Mouse (Mus musculus) cerebellum, adult 2 months (tissue): Measurements from ENCODE around the gene Flywch2. TPM values are rescaled to one million over a fixed set of nuclear protein-coding genes. Genes with fewer than 3 reads are reported as not detected.
A peak's percentile ranks its signal among the peaks of the same experiment; 100 is the strongest.

Experiments used
- DNase-seq, 2 experiments: peaks; one replicate each; pipeline ENCODE4 v3.0.0; 2021
- H3K27ac ChIP-seq: fragments of 200-500 bp; 2 replicates; pipeline ENCODE4 v1.5.1; 2012; ENCODE audit warnings: low read length, control low read depth, inconsistent platforms; ENCODE audit not compliant: insufficient read depth
- H3K27me3 ChIP-seq: fragments of 200-500 bp; 2 replicates; pipeline ENCODE4 v1.6.1; 2012; ENCODE audit warnings: inconsistent platforms, mild to moderate bottlenecking, low read length, moderate library complexity; ENCODE audit not compliant: control insufficient read depth, insufficient read depth
- H3K4me1 ChIP-seq: fragments of 200-500 bp; 2 replicates; pipeline ENCODE4 v1.6.1; 2011; ENCODE audit warnings: low read length; ENCODE audit not compliant: control insufficient read depth, insufficient read depth
- H3K4me3 ChIP-seq: fragments of 200-500 bp; replicated peaks from 2 replicates; pipeline ENCODE3; 2011; ENCODE audit warnings: mild to moderate bottlenecking, low read depth, low read length, control low read depth; ENCODE audit not compliant: insufficient read depth
- CTCF ChIP-seq: fragments of 200-500 bp; IDR thresholded peaks from 2 replicates; pipeline ENCODE4 v1.5.1; 2011; ENCODE audit warnings: low read depth, mild to moderate bottlenecking, control low read depth, low read length, moderate library complexity, borderline replicate concordance; ENCODE audit not compliant: insufficient read depth
- POLR2A ChIP-seq: fragments of 200-500 bp; IDR thresholded peaks from 2 replicates; pipeline ENCODE4 v1.6.1; 2011; ENCODE audit warnings: low read length, control low read depth, borderline replicate concordance; ENCODE audit not compliant: insufficient read depth
- WGBS: fragments of 180-500 bp; shearing (Covaris S2); methylation state at CpG from one replicate; pipeline ENCODE4 v1.1.7; 2018; 5-methylcytosine and 5-hydroxymethylcytosine counted together
- polyA plus RNA-seq: library from polyadenylated mRNA; depleted of rRNA; stranded (reverse); fragments of >200 nt; gene quantifications from 2 replicates; pipeline ENCODE4 v1.2.3, GENCODE M21; 2012

Flywch2 gene
- polyA plus RNA-seq, 1 experiment, result 54.8 TPM

DNA sequence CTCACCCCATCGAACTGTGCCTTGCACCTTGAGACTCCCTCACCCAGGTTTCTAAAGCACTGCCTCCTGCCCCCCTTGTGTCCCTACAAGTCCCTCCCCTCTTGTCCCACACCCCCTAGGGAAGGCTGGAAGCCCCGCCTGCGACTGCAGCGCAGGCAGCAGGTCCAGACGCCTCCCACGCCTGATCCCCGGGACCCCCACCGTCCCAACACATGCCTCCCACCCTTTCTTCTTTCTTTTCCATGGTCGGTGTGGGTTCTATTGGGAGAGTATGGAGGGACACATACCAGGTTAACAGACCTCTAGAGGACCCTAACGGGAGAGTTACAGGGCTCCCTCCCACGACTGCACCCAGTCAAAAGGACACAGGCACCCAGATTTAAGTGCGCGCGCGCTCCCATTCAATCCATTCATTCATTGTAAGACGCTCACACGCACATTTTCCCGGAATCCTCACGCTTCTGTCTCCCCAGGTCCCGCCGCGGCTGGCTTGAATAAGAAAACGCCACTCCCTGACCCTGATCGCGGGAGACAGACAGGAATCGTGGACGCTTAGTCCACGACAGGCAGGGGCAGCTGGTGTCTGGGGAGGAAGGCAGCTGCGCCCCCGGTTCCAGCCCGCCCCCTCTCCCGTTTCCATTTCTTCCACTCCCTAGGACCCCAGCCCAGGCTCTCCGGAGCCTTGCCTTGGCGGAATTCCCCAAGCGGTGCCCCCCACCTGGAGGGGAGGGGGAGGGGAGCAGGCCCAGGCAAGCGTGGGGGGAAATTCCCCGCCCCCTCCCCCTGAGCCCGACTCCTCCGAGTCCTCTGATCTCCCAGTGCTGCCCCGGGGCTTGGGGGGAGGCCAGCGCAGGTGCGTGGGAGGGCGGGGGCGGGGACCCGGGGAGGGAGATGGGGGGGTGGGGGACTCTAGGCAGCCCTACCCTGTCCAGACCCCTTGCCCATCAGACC, 40.3 kb downstream of the Flywch2 start, which contains the start of gene Kremen2:
Gene Kremen2, minus strand, starts transcription at position 533 of the 951 bp plus-strand sequence.
- 0 out of 2 replicates have a peak, but pooled peaks cover 16% of the 10 kb centered on the region for H3K4me1 ChIP-seq
- DNase-seq, result no peak
- TF ChIP-seq POLR2A (no peak), CTCF (no peak)
- 1% methylated on average over 42 of the region's 45 CpGs for WGBS
- no peaks in the 10 kb centered on the region; the same call in 1 of the 2 replicates for H3K27me3 ChIP-seq
- peak within 1 kb of the TSS; percentile 25 for H3K4me3 ChIP-seq
- no peak within 1 kb of the TSS for H3K27ac ChIP-seq

- H3K27ac ChIP-seq, result no peak overlapping the region
- TF ChIP-seq POLR2A (no peak), CTCF (no peak)
- DNase-seq, result no peak
- no peak overlapping the region for H3K4me3 ChIP-seq
- no peaks in the 10 kb centered on the region; the same call in 1 of the 2 replicates for H3K27me3 ChIP-seq
- H3K4me1 ChIP-seq, result 0 out of 2 replicates have a peak, but pooled peaks cover 12% of the 10 kb centered on the region
- WGBS, result 13% methylated on average over 14 of the region's 14 CpGs
Observed at GRCm38 (mm10) chr17:23744651-23745050, 41.2 kb downstream of the Flywch2 start.

DNA sequence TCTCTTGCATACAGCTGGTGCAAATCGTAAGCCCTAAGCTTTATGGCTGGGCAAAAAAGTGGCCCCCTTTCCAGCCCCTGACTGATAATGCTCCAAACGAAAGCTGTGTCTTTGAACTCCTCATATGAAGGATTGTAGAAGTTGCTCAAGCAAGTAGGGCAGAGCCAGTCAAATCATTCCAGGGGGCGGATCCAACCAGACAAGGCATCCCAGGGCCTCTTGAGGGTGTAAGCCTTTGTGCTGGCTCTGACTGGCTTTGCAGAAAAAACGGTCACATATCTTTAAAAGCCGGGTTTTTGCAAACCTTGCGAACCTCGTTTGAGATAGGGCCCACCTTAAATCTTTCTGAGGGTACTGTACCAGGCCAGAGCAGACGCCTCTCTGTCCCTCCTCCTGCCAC, 41.8 kb downstream of the Flywch2 start:
- no peak overlapping the region for H3K4me3 ChIP-seq
- 72% methylated on average over 8 of the region's 8 CpGs for WGBS
- H3K4me1 ChIP-seq, result 0 out of 2 replicates have a peak, but pooled peaks cover 6% of the 10 kb centered on the region
- H3K27ac ChIP-seq, result no peak overlapping the region
- H3K27me3 ChIP-seq, result no peaks in the 10 kb centered on the region; the same call in 1 of the 2 replicates
- TF ChIP-seq CTCF (no peak), POLR2A (no peak)
- DNase-seq, result no peak

GRCm38 (mm10) chr17:23742941-23743340, 42.9 kb downstream of the Flywch2 start:
- H3K27ac ChIP-seq, result no peak overlapping the region
- no peak overlapping the region for H3K4me3 ChIP-seq
- DNase-seq, result no peak
- TF ChIP-seq CTCF, result no peak
- TF ChIP-seq POLR2A, result no peak
- 69% methylated on average over 12 of the region's 12 CpGs for WGBS
- H3K27me3 ChIP-seq, result no peaks in the 10 kb centered on the region; the same call in 1 of the 2 replicates
- H3K4me1 ChIP-seq, result peaks cover 8% of the 10 kb centered on the region; the same call in 1 of the 2 replicates

DNA sequence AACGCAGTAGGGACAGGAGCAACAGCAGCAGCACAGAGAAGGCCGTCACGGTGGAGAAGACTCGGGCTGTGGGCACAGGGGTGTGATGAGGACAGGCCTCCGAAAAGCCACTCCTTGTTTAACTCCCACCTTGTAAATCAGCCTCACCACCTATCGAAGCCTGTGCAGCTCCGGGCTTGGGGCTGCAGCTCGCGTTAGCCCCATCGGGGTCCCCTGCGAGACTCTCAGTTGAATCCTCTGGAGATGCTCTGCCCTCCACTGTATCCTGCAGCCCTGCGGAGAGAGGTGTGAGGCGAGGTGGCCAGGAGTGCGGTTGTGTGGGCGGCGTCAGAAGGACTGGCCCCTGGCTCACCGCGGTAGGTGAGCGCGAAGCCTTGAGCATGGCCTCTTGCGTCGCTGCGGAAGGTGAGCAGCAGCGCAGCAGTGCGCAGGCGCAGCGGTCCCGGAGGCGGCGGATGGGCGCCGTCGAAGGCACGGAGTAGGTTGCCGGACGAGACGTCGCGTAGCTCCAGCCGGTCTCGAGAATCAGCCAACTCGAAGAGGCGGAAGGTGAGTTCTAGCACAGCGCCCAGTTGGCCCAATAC, 43.6 kb downstream of the Flywch2 start:
- Histone ChIP-seq H3K4me1 (peaks cover 9% of the 10 kb centered on the region; the same call in 1 of the 2 replicates), H3K27ac (no peak overlapping the region), H3K4me3 (no peak overlapping the region), H3K27me3 (no peaks in the 10 kb centered on the region; the same call in 1 of the 2 replicates)
- no peak for DNase-seq
- TF ChIP-seq CTCF, result no peak
- WGBS, result 8% methylated on average over 44 of the region's 44 CpGs

DNA sequence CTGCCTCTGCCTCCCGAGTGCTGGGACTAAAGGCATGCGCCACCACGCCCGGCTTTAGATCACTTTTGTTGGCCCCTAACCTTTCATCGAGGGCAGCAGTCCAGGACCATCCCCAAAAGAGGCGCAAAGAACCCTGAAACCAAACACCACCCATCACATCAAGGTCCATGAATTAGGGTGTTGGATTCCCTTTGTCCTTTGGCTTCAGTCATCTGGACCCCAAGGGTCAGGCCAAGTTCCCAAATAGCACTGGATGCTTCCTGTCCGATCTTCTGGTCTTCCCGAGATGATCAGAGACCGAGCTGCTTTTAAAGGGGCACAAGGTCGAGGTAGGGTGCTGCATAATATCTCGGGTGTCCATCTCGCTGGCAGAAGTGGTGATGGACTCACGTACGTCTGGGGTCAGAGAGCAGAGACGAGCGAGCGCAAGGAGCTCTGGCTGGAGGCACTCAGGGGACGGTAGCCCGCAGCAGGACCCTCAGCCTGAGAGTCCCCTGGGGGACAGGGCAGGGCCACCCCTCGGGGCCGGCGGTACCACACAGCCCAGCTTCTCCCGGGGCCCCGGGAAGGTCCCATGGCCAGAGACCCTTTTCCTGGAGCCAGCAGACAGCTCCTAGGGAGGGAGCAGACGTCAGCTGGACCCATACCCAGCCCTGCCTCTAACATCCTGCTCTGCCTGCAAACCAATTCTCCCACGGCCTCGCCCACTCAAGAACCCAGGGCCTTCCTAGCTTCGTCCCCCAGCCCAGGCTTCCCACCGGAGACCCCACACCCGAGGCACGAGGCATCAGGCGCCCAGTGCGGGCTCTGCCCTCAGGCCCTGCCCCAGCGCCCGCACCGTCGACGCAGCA, 44.3 kb downstream of the Flywch2 start:
- TF ChIP-seq CTCF (no peak), POLR2A (no peak)
- H3K4me1 ChIP-seq, result peaks cover 9% of the 10 kb centered on the region; the same call in 1 of the 2 replicates
- H3K4me3 ChIP-seq, result no peak overlapping the region
- H3K27me3 ChIP-seq, result no peaks in the 10 kb centered on the region; the same call in 1 of the 2 replicates
- no peak for DNase-seq
- H3K27ac ChIP-seq, result no peak overlapping the region
- 50% methylated on average over 38 of the region's 38 CpGs for WGBS

- H3K27me3 ChIP-seq, result no peaks in the 10 kb centered on the region; the same call in 1 of the 2 replicates
- peak within 1 kb of the TSS; percentile 83 for H3K4me3 ChIP-seq
- WGBS, result 3% methylated on average over 13 of the region's 13 CpGs
- no peak for TF ChIP-seq POLR2A
- peaks cover 9% of the 10 kb centered on the region; the same call in 1 of the 2 replicates for H3K4me1 ChIP-seq
- peak within 1 kb of the TSS; percentile 71 for H3K27ac ChIP-seq
- DNase-seq, result peak in 1 of 2 experiments; percentile 52
Observed at GRCm38 (mm10) chr17:23740598-23741021, 45.3 kb downstream of the Flywch2 start, which contains the start of gene Paqr4. Gene Paqr4, minus strand, starts transcription at chr17:23740867.
